Mouse (Mus musculus): ENCODE results near the gene Ankrd54.
"Not testable (repeated sequence)": the region's sequence is repeated elsewhere in the genome, so short reads cannot be mapped to it uniquely, and the experiment has no call there.

Gene Ankrd54

DNA sequence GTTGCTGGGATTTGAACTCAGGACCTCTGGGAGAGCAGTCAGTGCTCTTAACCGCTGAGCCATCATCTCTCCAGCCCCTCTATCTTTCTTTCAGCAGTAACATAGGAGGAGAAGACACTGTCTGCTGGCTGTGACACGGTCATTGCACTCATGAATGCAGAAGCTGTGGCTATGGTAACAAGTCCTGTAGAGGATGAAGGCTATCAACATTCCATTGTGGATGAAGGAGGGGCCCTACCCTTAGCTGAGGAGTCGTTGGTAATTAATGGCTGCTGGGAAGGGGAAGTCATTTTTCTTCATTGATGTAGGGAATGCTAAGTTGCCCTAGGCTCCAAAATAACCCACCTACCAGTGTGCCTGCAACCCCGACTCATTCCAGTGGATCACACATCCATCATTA is 44.5 kb downstream of the Ankrd54 start:
- CTCF ChIA-PET: no interaction called here

DNA sequence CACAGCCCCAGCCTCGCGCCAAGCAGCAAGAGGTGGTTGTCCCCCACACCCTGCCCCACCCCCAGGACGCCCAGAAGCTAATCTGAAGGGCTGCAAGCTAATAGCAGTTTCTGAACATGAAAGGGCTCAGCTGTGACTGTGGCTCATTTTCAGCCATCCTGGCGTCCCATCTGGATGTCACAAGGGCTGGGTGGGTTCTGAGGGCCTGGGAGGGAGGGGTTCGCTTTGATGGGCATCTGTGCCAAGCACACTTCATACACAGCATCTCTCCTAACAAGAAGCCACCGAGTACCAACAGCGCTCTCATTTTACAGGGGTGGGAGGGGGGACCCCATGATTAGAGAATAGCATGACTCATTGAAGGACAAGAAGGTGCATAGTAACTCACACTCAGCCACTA is 49.3 kb downstream of the Ankrd54 start:
- CTCF ChIA-PET: interaction anchor here (0.5 kb wide), 1 partner anchor 31 kb away, joined by 5 read pairs; no protein-coding TSS in a partner anchor

DNA sequence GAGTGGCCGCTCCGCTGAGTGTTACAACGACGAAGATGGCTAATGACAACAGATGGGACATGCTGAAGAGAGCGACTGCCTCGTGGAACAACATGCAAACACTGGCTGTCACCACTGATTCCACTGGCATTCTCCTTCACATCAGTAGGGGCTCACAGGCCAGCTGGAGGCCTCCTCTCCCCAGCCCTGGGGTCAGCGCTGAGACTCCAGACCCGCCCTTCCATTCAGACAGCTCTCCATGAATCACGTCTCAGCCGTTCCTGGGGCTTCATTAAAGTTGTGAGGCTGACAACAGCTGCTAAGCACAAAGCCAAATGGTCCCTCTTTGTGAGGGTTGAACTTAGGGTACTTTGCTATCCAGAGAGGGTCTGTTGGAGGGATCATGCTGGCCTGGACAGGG is 51.1 kb downstream of the Ankrd54 start:
- CTCF ChIA-PET: no interaction called here

DNA sequence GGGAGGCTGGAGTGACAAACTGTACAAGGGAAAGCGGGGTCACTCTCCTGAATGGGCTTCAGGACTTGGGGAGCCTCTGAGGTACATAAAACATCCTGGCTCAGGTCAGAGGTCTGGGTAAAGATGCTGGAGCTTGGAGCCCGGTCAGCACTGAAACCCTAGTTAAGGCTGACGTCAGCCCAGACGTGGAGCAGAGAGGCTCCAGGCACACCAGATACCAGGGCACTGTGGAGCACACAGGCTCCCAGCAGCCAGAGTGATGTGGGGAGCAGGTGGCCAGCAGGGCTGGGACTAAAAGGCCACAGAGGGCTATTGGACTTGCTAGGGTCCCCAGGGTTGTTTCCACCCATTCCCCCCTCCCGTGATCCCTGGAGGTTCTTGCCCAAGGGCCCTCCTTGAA is 53.0 kb downstream of the Ankrd54 start:
- CTCF ChIA-PET: no interaction called here

DNA sequence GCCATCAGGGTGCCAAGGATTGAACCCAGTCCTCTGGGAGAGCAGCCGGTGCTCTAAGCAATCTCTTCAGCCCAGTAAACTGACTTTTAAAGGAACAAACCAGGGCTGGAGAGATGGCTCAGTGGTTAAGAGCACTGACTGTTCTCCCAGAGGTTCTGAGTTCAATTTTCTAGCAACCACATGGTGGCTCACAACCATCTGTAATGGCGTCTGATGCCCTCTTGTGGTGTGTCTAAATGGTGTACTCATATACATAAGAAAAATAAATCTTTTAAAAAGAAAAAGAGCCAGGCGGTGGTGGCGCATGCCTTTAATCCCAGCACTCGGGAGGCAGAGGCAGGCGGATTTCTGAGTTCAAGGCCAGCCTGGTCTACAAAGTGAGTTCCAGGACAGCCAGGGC is 54.9 kb downstream of the Ankrd54 start:
- CTCF ChIA-PET: not testable (repeated sequence)

DNA sequence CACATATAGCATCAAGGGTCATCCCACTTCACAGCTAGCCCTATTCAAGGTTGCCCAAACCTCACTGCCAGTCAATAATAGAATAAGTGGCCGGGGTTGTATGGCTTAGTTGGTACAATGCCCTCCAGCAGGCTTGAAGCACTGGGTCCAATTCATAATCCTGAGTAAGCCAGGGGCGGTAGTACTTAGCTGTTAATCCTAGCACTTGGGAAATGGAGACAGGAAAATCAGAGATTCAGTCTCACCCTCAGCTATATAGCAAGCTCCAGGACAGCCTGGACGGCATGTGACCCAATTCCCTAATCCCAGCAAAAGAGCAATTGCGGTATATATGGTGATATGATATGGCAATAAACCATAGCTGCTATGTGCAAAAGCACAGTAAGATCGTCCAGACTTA is 55.6 kb downstream of the Ankrd54 start:
- CTCF ChIA-PET: no interaction called here

DNA sequence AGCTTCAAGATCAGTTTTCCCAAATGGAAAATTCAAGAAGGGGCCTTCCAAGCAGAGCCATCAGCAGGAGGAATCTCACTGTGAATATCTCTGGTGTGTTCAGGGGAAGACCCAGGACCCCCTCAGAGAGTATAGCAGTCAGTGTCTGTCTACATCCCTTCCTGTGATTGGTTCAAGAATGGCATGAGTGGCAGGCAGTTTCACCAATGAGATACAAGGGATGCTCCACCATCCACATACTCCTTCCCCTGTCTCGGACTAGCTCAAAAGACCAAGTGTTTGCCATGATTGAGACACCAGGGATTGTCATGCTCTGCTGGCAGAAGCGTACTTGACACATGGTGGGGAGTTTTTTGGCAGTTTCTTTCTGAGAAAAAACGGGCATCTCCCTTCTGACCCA is 56.1 kb downstream of the Ankrd54 start:
- CTCF ChIA-PET: no interaction called here

DNA sequence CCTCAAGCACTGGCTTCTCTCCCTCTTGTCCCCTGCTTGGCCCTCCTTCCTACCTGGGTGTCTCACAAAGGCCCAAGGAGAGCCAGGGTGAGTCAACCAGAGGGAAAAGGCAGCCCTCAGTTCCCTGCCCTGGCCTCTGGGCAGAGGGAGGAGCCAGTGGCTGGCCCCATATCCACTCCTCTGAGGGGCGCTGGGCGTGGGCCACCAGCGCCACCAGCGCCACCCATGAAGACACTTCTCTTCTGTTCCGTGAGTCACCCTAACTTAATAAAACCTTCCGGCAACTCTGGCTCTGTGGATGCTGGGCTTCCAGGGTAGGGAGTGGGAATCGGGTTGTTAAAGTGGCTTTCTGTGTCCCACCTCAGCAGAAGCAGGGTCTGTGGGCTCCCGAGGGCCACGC is 57.1 kb downstream of the Ankrd54 start:
- CTCF ChIA-PET: interaction anchor here (0.7 kb wide), 1 partner anchor 1936 kb away, joined by 5 read pairs; no protein-coding TSS in a partner anchor
